Comparison of ENCODE assay signal across 22 mouse cellular contexts in genomic region chr7:84669554-84670152, GRCm38 (mm10). TPM values are rescaled to one million over a fixed set of nuclear protein-coding genes. Genes with fewer than 3 reads are reported as not detected.
DNase-seq lines count a peak whose midpoint lies in the region; ATAC-seq and TF ChIP-seq lines count a peak whose summit lies in the region.
"Had no signal": no experiment of that assay in that cellular context is flagged by ENCODE, and none has a peak within 500 bp of the region (broad histone marks: within the 10 kb centered on the region; RNA-seq: fewer than 3 reads in every experiment).

No protein-coding gene starts in this region.

- H3K4me3 ChIP-seq in MEL (ENCODE audit: control insufficient read depth in 1 of 2, insufficient read depth in 1 of 2, low read depth in 2 of 2, low read length in 2 of 2) = no peak overlapping the region
- H3K4me3 ChIP-seq in intestine, embryonic 15.5 days (replicated peaks) = no peak overlapping the region
- H3K4me3 ChIP-seq: embryonic facial prominence, embryonic 15.5 days; forebrain, embryonic 12.5 days; liver, embryonic 15.5 days; neural tube, embryonic 12.5 days had no signal

- no peak for TF ChIP-seq RAD21 in MEL (IDR thresholded peaks at IDR 0.05; ENCODE audit: low read depth, low read length)

- H3K79me2 ChIP-seq in MEL (ENCODE audit: control insufficient read depth, insufficient read depth, low read length, poor library complexity) = peaks cover 4% of the 10 kb centered on the region; the same call in 1 of the 2 replicates

- peak; percentile 68 for ATAC-seq in CD4-positive, CD25-positive, alpha-beta regulatory T cell, adult 4 months
- ATAC-seq in intestine, embryonic 15.5 days = peak; percentile 72
- ATAC-seq: hindbrain, postnatal 0 days; Patski had no signal

- WGBS in intestine, embryonic 15.5 days = 67% methylated on average over 1 of the region's 1 CpGs

- TF ChIP-seq CTCF in MEL (IDR thresholded peaks at IDR 0.05 in 2 of 3, conservative IDR thresholded peaks at IDR 0.05 in 1 of 3; ENCODE audit: control insufficient read depth in 1 of 3, insufficient read depth in 1 of 3, low read depth in 2 of 3, low read length in 3 of 3, poor library complexity in 1 of 3, severe bottlenecking in 1 of 3) = no peak

- H3K27ac ChIP-seq in MEL (ENCODE audit: control insufficient read depth, low read depth, low read length) = no peak overlapping the region
- no peak overlapping the region for H3K27ac ChIP-seq in intestine, embryonic 15.5 days
- H3K27ac ChIP-seq: embryonic facial prominence, embryonic 15.5 days; forebrain, embryonic 12.5 days; hindbrain, postnatal 0 days; kidney, postnatal 0 days; liver, embryonic 15.5 days; neural tube, embryonic 12.5 days had no signal

- DNase-seq in kidney, postnatal 36 days = peak; percentile 25 to 27
- no peak for DNase-seq in kidney, adult 11 months
- DNase-seq in MEL (ENCODE audit: low read depth, low spot score) = no peak
- DNase-seq in left cerebral cortex, adult 11 months (ENCODE audit: low spot score) = no peak
- no peak for DNase-seq in layer of hippocampus, postnatal 25 days (ENCODE audit: extremely low spot score in 1 of 2, low spot score in 1 of 2)
- DNase-seq: adrenal gland, postnatal 10 days; cerebellum, adult 8-10 months; heart, adult 11 months; layer of hippocampus, adult 9-11 months; lung, postnatal 14 days; midbrain, embryonic 14.5 days; right cerebral cortex, postnatal 4 days; thymus, adult 18-20 months had no signal

- H3K9me3 ChIP-seq in MEL (replicated peaks; ENCODE audit: insufficient read depth, low read length) = no peaks in the 10 kb centered on the region
- H3K9me3 ChIP-seq in intestine, embryonic 15.5 days = no peaks in the 10 kb centered on the region
- H3K9me3 ChIP-seq: embryonic facial prominence, embryonic 15.5 days; forebrain, embryonic 12.5 days; liver, embryonic 15.5 days; neural tube, embryonic 12.5 days had no signal

- no peak for TF ChIP-seq EP300 in MEL (IDR thresholded peaks at IDR 0.05; ENCODE audit: low read depth in 1 of 2, low read length in 2 of 2)

- peaks cover 0 to 15% of the 10 kb centered on the region in 2 experiments; a peak in 2 of 4 replicates for H3K4me1 ChIP-seq in MEL (ENCODE audit: control insufficient read depth in 1 of 2, insufficient read depth in 2 of 2, low read length in 2 of 2)
- no peaks in the 10 kb centered on the region for H3K4me1 ChIP-seq in intestine, embryonic 15.5 days (replicated peaks)
- H3K4me1 ChIP-seq: embryonic facial prominence, embryonic 15.5 days; neural tube, embryonic 12.5 days had no signal

- H3K4me2 ChIP-seq in intestine, embryonic 15.5 days (replicated peaks) = no peak overlapping the region
- H3K4me2 ChIP-seq: embryonic facial prominence, embryonic 15.5 days; forebrain, embryonic 12.5 days; liver, embryonic 15.5 days; neural tube, embryonic 12.5 days had no signal

- no peaks in the 10 kb centered on the region for H3K27me3 ChIP-seq in MEL (ENCODE audit: control insufficient read depth in 1 of 2, insufficient read depth in 2 of 2, low read length in 2 of 2)
- no peaks in the 10 kb centered on the region for H3K27me3 ChIP-seq in intestine, embryonic 15.5 days (replicated peaks)
- H3K27me3 ChIP-seq: embryonic facial prominence, embryonic 15.5 days; forebrain, embryonic 12.5 days; liver, embryonic 15.5 days; neural tube, embryonic 12.5 days; Patski had no signal

- H3K36me3 ChIP-seq in MEL (ENCODE audit: control insufficient read depth in 1 of 2, insufficient read depth in 2 of 2, low read length in 2 of 2) = peaks cover 0 to 8% of the 10 kb centered on the region in 2 experiments; a peak in 2 of 4 replicates
- no peaks in the 10 kb centered on the region for H3K36me3 ChIP-seq in intestine, embryonic 15.5 days
- H3K36me3 ChIP-seq: embryonic facial prominence, embryonic 15.5 days; forebrain, embryonic 12.5 days; liver, embryonic 15.5 days; neural tube, embryonic 12.5 days had no signal

- no peak for TF ChIP-seq POLR2A in MEL (IDR thresholded peaks at IDR 0.05; ENCODE audit: control insufficient read depth in 1 of 2, insufficient read depth in 1 of 2, low read depth in 1 of 2, low read length in 2 of 2, poor library complexity in 1 of 2)

- no peak overlapping the region for H3K9ac ChIP-seq in MEL (ENCODE audit: control insufficient read depth, low read depth, low read length, poor library complexity, severe bottlenecking)
- H3K9ac ChIP-seq in intestine, embryonic 15.5 days = no peak overlapping the region
- H3K9ac ChIP-seq: embryonic facial prominence, embryonic 15.5 days; forebrain, embryonic 12.5 days; liver, embryonic 15.5 days; neural tube, embryonic 12.5 days had no signal

TF ChIP-seq in MEL, 35 proteins besides CTCF, POLR2A, EP300 and RAD21:
- TF ChIP-seq ZNF384 (IDR thresholded peaks at IDR 0.05; ENCODE audit: low read depth, low read length) (peak; percentile 43), HCFC1 (IDR thresholded peaks at IDR 0.05; ENCODE audit: low read depth, low read length) (no peak)

RNA-seq across cellular contexts. Expression of gene Zfand6, which starts 20.1 kb away (rescaled TPM):
- polyA plus RNA-seq in CD4-positive, CD25-positive, alpha-beta regulatory T cell, adult 4 months (2017; shearing (Covaris generic)) = 100 to 1,000 TPM; 110 to 144 TPM
- total RNA-seq in MEL (2012; rRNA removed) = 20.3 and 26.8 TPM in 2 replicates
- 100 to 1,000 TPM in 1 of 2 experiments, 10 to 100 TPM in 1; 39.9 to 315 TPM for polyA plus RNA-seq in MEL (2012; ENCODE audit: insufficient read depth in 1 of 2, insufficient read length in 2 of 2, low read depth in 1 of 2, low replicate concordance in 2 of 2, missing spikeins in 1 of 2)
- 162 and 174 TPM in 2 replicates for polyA plus RNA-seq in intestine, embryonic 15.5 days (2015; fragmentation: Nextera tagmentation; extraction: Ambion mirVana)
- total RNA-seq in layer of hippocampus, postnatal 25 days (2021) = 10 to 100 TPM; 74.4 to 78.4 TPM

Comparison
In these comparisons a context has a peak if more than half of its experiments do, and no peak if none do; other contexts are left out.
1. DNase-seq: peak in kidney, postnatal 36 days (2 of 2); none in kidney, adult 11 months (single experiment), MEL (single experiment), left cerebral cortex, adult 11 months (single experiment) and layer of hippocampus, postnatal 25 days (0 of 2).